In genomic region chr14:100079620-100080019, GRCm38 (mm10) we compare ENCODE assay signal across 15 mouse cellular contexts.
"Had no signal": no experiment of that assay in that cellular context is flagged by ENCODE, and none has a peak within 500 bp of the region (broad histone marks: within the 10 kb centered on the region; RNA-seq: fewer than 3 reads in every experiment).

No protein-coding gene starts in this region.

- H3K36me3 ChIP-seq: neural tube, embryonic 15.5 days; stomach, embryonic 15.5 days had no signal

- H3K4me3 ChIP-seq: neural tube, embryonic 15.5 days; stomach, embryonic 15.5 days had no signal

- H3K27me3 ChIP-seq: neural tube, embryonic 15.5 days; stomach, embryonic 15.5 days had no signal

- H3K9ac ChIP-seq: neural tube, embryonic 15.5 days; stomach, embryonic 15.5 days had no signal

- DNase-seq: retina, postnatal 1 day; right cerebral cortex, adult 18-20 months; right cerebral cortex, postnatal 14 days; right cerebral cortex, postnatal 25 days; right cerebral cortex, postnatal 4 days; spleen, adult 18-20 months; thymus, adult 18-20 months; thymus, adult 2 months; thymus, postnatal 14 days; thymus, postnatal 25 days; thymus, postnatal 36 days; thymus, postnatal 4 days had no signal

- H3K4me2 ChIP-seq: neural tube, embryonic 15.5 days; stomach, embryonic 15.5 days had no signal

- H3K4me1 ChIP-seq: neural tube, embryonic 15.5 days; stomach, embryonic 15.5 days had no signal

- H3K9me3 ChIP-seq: neural tube, embryonic 15.5 days; stomach, embryonic 15.5 days had no signal

- H3K27ac ChIP-seq: neural tube, embryonic 15.5 days; stomach, embryonic 15.5 days; stomach, postnatal 0 days had no signal
